Mouse (Mus musculus) E14TG2a.4 (cell line): Measurements from ENCODE around the gene Fhit.

Experiments used
- CTCF ChIP-seq: conservative IDR thresholded peaks from 2 replicates; pipeline ENCODE4 v1.5.1; 2014; ENCODE audit warnings: low read length
- POU5F1 ChIP-seq: IDR thresholded peaks from 2 replicates; pipeline ENCODE4 v1.6.1; 2014; ENCODE audit warnings: low read length, borderline replicate concordance

- TF ChIP-seq CTCF: no peak
- TF ChIP-seq POU5F1: no peak
These were observed 484.2 kb downstream of the Fhit start for GRCm38 (mm10) chr14:10677627-10678026.
